Mouse (Mus musculus) G1E-ER4 (cell line): ENCODE data around the gene Hsp90aa1. TPM values are rescaled to one million over a fixed set of nuclear protein-coding genes. Genes with fewer than 3 reads are reported as not detected.

ENCODE experiments used
- GATA1 ChIP-seq: IDR thresholded peaks from one replicate; pipeline ENCODE4 v1.8.0; 2012; ENCODE audit warnings: low read length, inconsistent platforms
- polyA plus RNA-seq: library from polyadenylated mRNA; stranded (reverse); fragments of >175 nt; gene quantifications from 2 replicates; pipeline ENCODE4 v1.2.3, GENCODE M21; 2012

The Hsp90aa1 gene
- 185 and 402 TPM in 2 replicates for polyA plus RNA-seq

- no peak for TF ChIP-seq GATA1
Observed at GRCm38 (mm10) chr12:110702556-110702955, at the start of gene Hsp90aa1. Hsp90aa1 (minus strand) TSS chr12:110702728.

- no peak for TF ChIP-seq GATA1
Observed at GRCm38 (mm10) chr12:110750770-110751439, 48.4 kb upstream of the Hsp90aa1 start.

- TF ChIP-seq GATA1 = no peak
Observed at GRCm38 (mm10) chr12:110738158-110738921, 35.8 kb upstream of the Hsp90aa1 start.

GRCm38 (mm10) chr12:110737170-110738157 lies 34.9 kb upstream of the Hsp90aa1 start, which contains the start of gene Wdr20:
Wdr20 (plus strand) TSS chr12:110737944.
- no peak for TF ChIP-seq GATA1

- TF ChIP-seq GATA1 = no peak
Observed at GRCm38 (mm10) chr12:110736641-110737040, 34.1 kb upstream of the Hsp90aa1 start.

GRCm38 (mm10) chr12:110726428-110726827 lies 23.9 kb upstream of the Hsp90aa1 start:
- TF ChIP-seq GATA1 = no peak

DNA sequence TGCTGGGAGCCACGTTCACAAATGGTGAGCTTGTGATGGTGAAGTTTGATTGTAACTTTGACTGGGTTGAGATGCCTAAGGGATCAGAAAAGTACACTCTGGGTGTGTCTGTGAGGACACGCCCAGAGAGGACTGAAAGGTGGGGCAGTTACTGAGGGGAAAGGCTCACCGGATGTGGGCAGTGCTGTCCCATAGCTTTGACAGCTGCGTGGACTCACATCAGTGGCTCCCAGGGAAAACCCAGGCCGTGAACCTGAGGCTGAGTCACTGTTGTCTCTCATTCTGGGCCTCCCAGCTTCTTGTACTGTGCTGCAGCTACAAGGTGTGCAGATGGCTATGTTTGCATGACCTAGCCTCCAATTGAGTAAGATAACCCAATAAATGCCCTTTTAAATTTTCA lies 23.0 kb upstream of the Hsp90aa1 start:
- TF ChIP-seq GATA1 = no peak

DNA sequence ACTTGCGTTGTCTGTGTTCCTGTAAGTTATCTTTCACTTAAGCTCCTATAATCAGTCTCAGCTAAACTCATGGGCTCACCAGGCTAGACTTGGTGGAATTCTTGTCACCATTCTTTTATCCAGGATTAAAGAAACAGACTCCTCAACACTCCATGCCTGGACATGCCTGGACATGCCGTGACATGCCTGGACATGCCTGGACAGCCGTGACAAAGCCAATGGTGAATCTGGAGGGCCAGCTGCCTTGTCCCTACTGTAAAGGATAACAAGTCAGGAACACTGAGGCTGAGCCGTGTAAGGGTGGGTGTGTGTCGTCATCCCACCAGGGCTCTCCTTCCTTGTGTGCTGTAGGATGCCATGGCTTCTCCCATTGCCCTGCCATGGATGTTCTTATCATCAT lies 22.5 kb upstream of the Hsp90aa1 start:
- TF ChIP-seq GATA1 = no peak

DNA sequence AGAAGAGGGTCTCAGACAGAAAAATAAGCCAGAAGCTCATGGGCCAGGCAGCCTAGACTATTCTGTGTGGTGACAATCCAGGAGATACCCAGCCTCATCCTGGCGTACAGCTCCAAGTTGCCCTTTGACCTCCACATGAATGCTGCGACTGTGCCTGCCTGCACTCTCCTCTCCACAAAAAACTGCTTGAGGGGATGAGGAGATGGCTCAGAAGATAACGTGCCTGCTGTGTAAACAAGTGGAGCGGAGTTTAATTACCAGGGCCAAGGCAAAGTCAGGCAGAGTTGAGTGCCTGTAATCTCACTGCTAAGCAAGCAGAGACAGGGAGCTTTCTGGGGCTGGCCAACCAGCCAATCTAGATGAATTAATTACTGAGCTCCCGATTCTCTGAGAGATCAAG lies 13.5 kb upstream of the Hsp90aa1 start:
- TF ChIP-seq GATA1 = no peak

- TF ChIP-seq GATA1 = no peak
Observed at GRCm38 (mm10) chr12:110714215-110714614, 11.7 kb upstream of the Hsp90aa1 start.

GRCm38 (mm10) chr12:110713784-110714183 lies 11.3 kb upstream of the Hsp90aa1 start:
- no peak for TF ChIP-seq GATA1

DNA sequence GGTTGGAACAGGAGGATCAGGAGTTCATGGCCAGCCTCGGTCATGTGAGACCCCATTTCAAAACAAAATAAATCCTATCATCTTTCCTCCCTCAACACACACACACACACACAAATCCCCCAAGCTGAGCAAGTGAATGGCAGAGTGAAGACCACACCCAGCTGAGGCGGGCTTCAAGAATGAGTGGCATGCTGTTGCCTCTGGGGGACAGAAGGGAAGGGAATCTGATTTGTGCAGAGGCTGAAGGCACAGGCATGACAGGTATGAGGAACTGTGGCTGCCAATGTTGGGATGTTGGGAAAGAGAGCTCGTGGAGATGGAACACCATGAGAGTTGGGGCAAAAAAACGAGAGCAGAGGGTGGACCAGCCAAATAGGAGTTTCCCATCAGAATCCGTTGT lies 8.7 kb upstream of the Hsp90aa1 start:
- no peak for TF ChIP-seq GATA1

DNA sequence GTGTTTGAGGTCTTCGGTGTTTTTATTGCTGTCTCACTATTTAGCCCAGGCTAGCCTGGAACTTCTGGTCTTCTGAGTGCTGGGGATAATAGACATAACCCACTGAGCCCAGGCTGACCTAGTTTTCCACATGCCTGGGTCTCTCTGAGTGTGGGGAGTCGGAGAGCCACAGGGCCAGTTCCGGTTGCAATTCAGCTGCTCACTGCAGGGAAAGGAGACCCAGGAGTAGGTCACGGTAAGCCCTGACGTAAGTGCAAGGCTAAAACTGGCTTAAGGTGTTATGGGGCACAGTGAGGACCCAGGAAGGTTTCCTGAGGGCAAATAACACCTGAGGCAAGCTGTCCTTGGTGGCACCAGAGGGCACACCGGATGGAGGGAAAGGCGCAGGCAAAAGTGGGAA lies 4.9 kb upstream of the Hsp90aa1 start:
- no peak for TF ChIP-seq GATA1

GRCm38 (mm10) chr12:110706337-110707231 lies 4.1 kb upstream of the Hsp90aa1 start:
- TF ChIP-seq GATA1 = no peak

DNA sequence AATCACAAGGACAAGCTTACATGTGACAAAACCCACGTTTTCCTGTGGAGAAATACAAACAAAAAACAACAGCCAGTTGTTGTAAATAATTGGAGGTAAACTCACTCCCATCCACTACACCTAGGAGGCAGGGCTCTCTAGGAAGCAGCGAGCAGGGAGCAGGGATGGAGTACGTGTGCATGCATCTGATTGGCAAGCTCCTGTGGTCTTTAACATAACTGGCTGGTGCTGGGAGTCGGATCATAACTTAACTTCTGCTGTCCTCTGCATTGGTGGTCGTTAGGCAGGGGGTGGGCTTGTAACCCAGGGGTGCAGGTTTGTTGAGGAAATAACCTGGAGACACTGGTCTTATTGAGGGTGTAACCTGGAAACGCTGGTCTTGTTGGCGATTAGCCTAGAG lies 1.2 kb upstream of the Hsp90aa1 start:
- no peak for TF ChIP-seq GATA1
